Mouse (Mus musculus): Measurements from ENCODE around the gene Faf2.

DNA sequence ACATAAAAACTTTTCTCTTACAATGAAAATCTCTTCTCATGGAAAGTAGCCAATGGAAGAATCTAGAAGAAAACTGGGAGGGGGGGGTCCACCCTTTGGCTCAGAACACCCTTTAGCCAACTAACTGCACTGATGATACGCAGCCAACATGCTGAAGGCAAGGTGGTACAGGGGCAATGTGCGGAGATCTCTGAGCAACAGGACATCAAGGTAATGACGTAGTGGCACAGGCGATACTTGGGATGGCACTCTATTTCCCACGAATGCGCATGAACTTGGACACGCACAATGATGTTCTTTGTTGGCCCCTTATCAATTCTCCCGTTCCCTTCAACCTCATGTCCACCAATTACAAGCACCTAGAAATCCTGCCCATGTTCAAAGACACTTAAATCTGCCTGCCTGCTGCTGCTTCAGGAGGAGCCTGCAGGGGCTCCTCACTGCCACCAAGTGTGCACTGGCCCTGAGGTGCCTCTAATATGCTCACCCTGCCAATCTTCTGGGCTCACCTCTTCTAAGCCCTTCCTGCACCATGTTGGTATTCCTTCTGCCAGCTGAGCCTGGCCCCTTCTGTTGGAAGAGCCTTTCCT lies 68.7 kb downstream of the Faf2 start:
- TF ChIP-seq POLR2A (IDR thresholded peaks at IDR 0.05; ENCODE audit: low read depth, low read length) (no peak), CTCF (IDR thresholded peaks at IDR 0.05; ENCODE audit: extremely low read depth, insufficient read length, insufficient replicate concordance, low read depth, low read length) (no peak)
